In the genomic region with DNA sequence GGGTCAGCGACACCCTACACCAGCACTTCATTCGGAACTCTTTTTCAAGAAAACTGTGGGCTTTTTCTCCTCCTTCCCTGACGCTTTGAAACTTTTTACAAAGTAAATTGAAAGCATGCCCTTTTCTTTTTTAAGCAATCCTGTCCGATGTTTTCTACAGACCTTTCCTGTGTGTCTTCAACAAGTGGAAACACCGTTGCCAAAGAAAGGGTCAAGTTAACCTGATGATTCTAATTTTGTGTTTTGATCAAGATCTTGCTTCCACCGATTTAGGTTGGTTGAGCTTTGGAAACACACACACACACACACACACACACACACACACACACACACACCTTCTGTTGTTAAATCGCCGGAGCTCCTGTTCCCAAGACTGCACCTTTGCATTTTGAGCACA, we compare ENCODE assay signal across 11 mouse cellular contexts. TPM values are rescaled to one million over a fixed set of nuclear protein-coding genes. Genes with fewer than 3 reads are reported as not detected.
DNase-seq lines count a peak whose midpoint lies in the region; ATAC-seq and TF ChIP-seq lines count a peak whose summit lies in the region.
"Had no signal": no experiment of that assay in that cellular context is flagged by ENCODE, and none has a peak within 500 bp of the region (broad histone marks: within the 10 kb centered on the region; RNA-seq: fewer than 3 reads in every experiment).

No protein-coding gene starts in this region.

- H3K27ac ChIP-seq in kidney, embryonic 14.5 days (ENCODE audit: low read depth, low read length), result no peak overlapping the region
- no peak overlapping the region; the same call in 1 of the 2 replicates for H3K27ac ChIP-seq in embryonic facial prominence, embryonic 15.5 days (replicated peaks)
- H3K27ac ChIP-seq in hindbrain, postnatal 0 days, result 0 out of 2 replicates have a peak overlapping the region, but pooled peaks have one; percentile 54
- H3K27ac ChIP-seq in midbrain, embryonic 15.5 days, result no peak overlapping the region

- ATAC-seq in kidney, embryonic 14.5 days (ENCODE audit: low FRiP score, low TSS enrichment), result no peak
- ATAC-seq in embryonic facial prominence, embryonic 15.5 days (ENCODE audit: insufficient number of reproducible peaks, low FRiP score, low TSS enrichment, low read depth), result no peak
- ATAC-seq in hindbrain, postnatal 0 days, result no peak
- no peak for ATAC-seq in midbrain, embryonic 15.5 days (replicated peaks)

- 10% methylated on average over 8 of the region's 8 CpGs for WGBS in kidney, embryonic 14.5 days
- 8% methylated on average over 8 of the region's 8 CpGs for WGBS in embryonic facial prominence, embryonic 15.5 days
- WGBS in hindbrain, postnatal 0 days, result 20% methylated on average over 8 of the region's 8 CpGs
- WGBS in midbrain, embryonic 15.5 days, result 7% methylated on average over 8 of the region's 8 CpGs

- H3K36me3 ChIP-seq in kidney, embryonic 14.5 days (ENCODE audit: control insufficient read depth, insufficient read depth, low read length), result no peaks in the 10 kb centered on the region
- no peaks in the 10 kb centered on the region for H3K36me3 ChIP-seq in embryonic facial prominence, embryonic 15.5 days
- no peaks in the 10 kb centered on the region for H3K36me3 ChIP-seq in hindbrain, postnatal 0 days (ENCODE audit: insufficient read depth, low read length)
- H3K36me3 ChIP-seq in midbrain, embryonic 15.5 days (replicated peaks), result no peaks in the 10 kb centered on the region
- H3K36me3 ChIP-seq: G1E had no signal

- intact Hi-C loops in left cerebral cortex, postnatal 10 days (cut with DNase I), result no loop called here

- no peaks in the 10 kb centered on the region for H3K9me3 ChIP-seq in kidney, embryonic 14.5 days (ENCODE audit: control insufficient read depth, low read length)
- H3K9me3 ChIP-seq in embryonic facial prominence, embryonic 15.5 days (replicated peaks), result no peaks in the 10 kb centered on the region
- H3K9me3 ChIP-seq in hindbrain, postnatal 0 days (ENCODE audit: low read length), result no peaks in the 10 kb centered on the region
- no peaks in the 10 kb centered on the region for H3K9me3 ChIP-seq in midbrain, embryonic 15.5 days

- peak overlapping the region; percentile 91 for H3K4me2 ChIP-seq in kidney, embryonic 14.5 days (replicated peaks; ENCODE audit: low read depth, low read length)
- H3K4me2 ChIP-seq in embryonic facial prominence, embryonic 15.5 days (replicated peaks), result peak overlapping the region; percentile 96
- peak overlapping the region; percentile 94 for H3K4me2 ChIP-seq in hindbrain, postnatal 0 days (ENCODE audit: low read depth, low read length)
- peak overlapping the region; percentile 97 for H3K4me2 ChIP-seq in midbrain, embryonic 15.5 days

- peaks cover 62% of the 10 kb centered on the region for H3K27me3 ChIP-seq in kidney, embryonic 14.5 days (ENCODE audit: control insufficient read depth, insufficient read depth, low read length)
- H3K27me3 ChIP-seq in embryonic facial prominence, embryonic 15.5 days, result peaks cover 65% of the 10 kb centered on the region
- peaks cover 16% of the 10 kb centered on the region; the same call in 1 of the 2 replicates for H3K27me3 ChIP-seq in hindbrain, postnatal 0 days (ENCODE audit: insufficient read depth, low read length)
- peaks cover 27% of the 10 kb centered on the region for H3K27me3 ChIP-seq in midbrain, embryonic 15.5 days (replicated peaks)

- DNase-seq in kidney, adult 8-10 months, result no peak
- DNase-seq in hindbrain, postnatal 0 days (ENCODE audit: low spot score), result no peak
- no peak for DNase-seq in adrenal gland, adult (ENCODE audit: inconsistent age in 2 of 2, low spot score in 1 of 2)
- DNase-seq in left cerebral cortex, postnatal 10 days (ENCODE audit: extremely low spot score in 1 of 2, low spot score in 2 of 2), result no peak
- no peak for DNase-seq in spleen, postnatal 14 days (ENCODE audit: low spot score in 2 of 2)

- H3K4me3 ChIP-seq in kidney, embryonic 14.5 days (ENCODE audit: low read length), result peak overlapping the region; percentile 65
- peak overlapping the region; percentile 57 for H3K4me3 ChIP-seq in embryonic facial prominence, embryonic 15.5 days (replicated peaks)
- peak overlapping the region; percentile 58 for H3K4me3 ChIP-seq in hindbrain, postnatal 0 days (ENCODE audit: low read length)
- peak overlapping the region; percentile 58 for H3K4me3 ChIP-seq in midbrain, embryonic 15.5 days

- no peak overlapping the region for H3K9ac ChIP-seq in kidney, embryonic 14.5 days (ENCODE audit: low read depth, low read length)
- H3K9ac ChIP-seq in embryonic facial prominence, embryonic 15.5 days, result no peak overlapping the region
- H3K9ac ChIP-seq in hindbrain, postnatal 0 days (replicated peaks; ENCODE audit: low read length), result peak overlapping the region; percentile 54; the same call in 1 of the 2 replicates
- peak overlapping the region; percentile 49 for H3K9ac ChIP-seq in midbrain, embryonic 15.5 days

- H3K4me1 ChIP-seq in kidney, embryonic 14.5 days (ENCODE audit: control insufficient read depth, insufficient read depth, low read length), result no peaks in the 10 kb centered on the region; the same call in 1 of the 2 replicates
- peaks cover 38% of the 10 kb centered on the region for H3K4me1 ChIP-seq in embryonic facial prominence, embryonic 15.5 days
- peaks cover 5% of the 10 kb centered on the region; the same call in 1 of the 2 replicates for H3K4me1 ChIP-seq in hindbrain, postnatal 0 days (ENCODE audit: insufficient read depth, low read length)
- H3K4me1 ChIP-seq in midbrain, embryonic 15.5 days, result peaks cover 23% of the 10 kb centered on the region

- TF ChIP-seq CTCF in hindbrain, postnatal 0 days (IDR thresholded peaks at IDR 0.05; ENCODE audit: low read depth), result no peak

RNA-seq across cellular contexts. Expression of a gene that starts 0.6 kb away (rescaled TPM):
- 0.79 and 0.88 TPM in 2 replicates for polyA plus RNA-seq in kidney, embryonic 14.5 days (2014; fragmentation: Nextera tagmentation; extraction: Ambion mirVana)
- polyA plus RNA-seq in embryonic facial prominence, embryonic 15.5 days (2015; fragmentation: Nextera tagmentation; extraction: Ambion mirVana), result 32.1 and 37.0 TPM in 2 replicates
- total RNA-seq in hindbrain, postnatal 0 days (2014; rRNA removed), result 31.0 and 32.9 TPM in 2 replicates
- 27.3 and 30.3 TPM in 2 replicates for polyA plus RNA-seq in hindbrain, postnatal 0 days (2015; fragmentation: Nextera tagmentation; extraction: Ambion mirVana)
- polyA plus RNA-seq in midbrain, embryonic 15.5 days (2015; fragmentation: Nextera tagmentation; extraction: Ambion mirVana), result 4.3 and 5.2 TPM in 2 replicates
- total RNA-seq in left cerebral cortex, postnatal 10 days (2021), result 1 to 10 TPM; 7.1 to 7.5 TPM
- total RNA-seq: neutrophil, adult 5-6 weeks had no signal
- polyA plus RNA-seq: G1E had no signal

RNA-seq across cellular contexts. Expression of a gene that starts 18.1 kb away (rescaled TPM):
- not detected in 2 replicates for polyA plus RNA-seq in kidney, embryonic 14.5 days (2014; fragmentation: Nextera tagmentation; extraction: Ambion mirVana)
- not detected in 2 replicates for polyA plus RNA-seq in embryonic facial prominence, embryonic 15.5 days (2015; fragmentation: Nextera tagmentation; extraction: Ambion mirVana)
- 0.37 and 0.40 TPM in 2 replicates for total RNA-seq in hindbrain, postnatal 0 days (2014; rRNA removed)
- polyA plus RNA-seq in hindbrain, postnatal 0 days (2015; fragmentation: Nextera tagmentation; extraction: Ambion mirVana), result 0.06 TPM in 1 of 2 replicates, not detected in the other
- not detected in 2 replicates for polyA plus RNA-seq in midbrain, embryonic 15.5 days (2015; fragmentation: Nextera tagmentation; extraction: Ambion mirVana)
- total RNA-seq in left cerebral cortex, postnatal 10 days (2021), result not detected
- total RNA-seq: left cerebral cortex, adult 18-20 months; neutrophil, adult 5-6 weeks had no signal
- polyA plus RNA-seq: G1E had no signal

RNA-seq across cellular contexts. Expression of a gene that starts 31.0 kb away (rescaled TPM):
- not detected in 2 replicates for polyA plus RNA-seq in kidney, embryonic 14.5 days (2014; fragmentation: Nextera tagmentation; extraction: Ambion mirVana)
- 0.04 TPM in 1 of 2 replicates, not detected in the other for polyA plus RNA-seq in embryonic facial prominence, embryonic 15.5 days (2015; fragmentation: Nextera tagmentation; extraction: Ambion mirVana)
- 1.2 and 1.4 TPM in 2 replicates for total RNA-seq in hindbrain, postnatal 0 days (2014; rRNA removed)
- polyA plus RNA-seq in hindbrain, postnatal 0 days (2015; fragmentation: Nextera tagmentation; extraction: Ambion mirVana), result 0.58 and 0.71 TPM in 2 replicates
- polyA plus RNA-seq in midbrain, embryonic 15.5 days (2015; fragmentation: Nextera tagmentation; extraction: Ambion mirVana), result 0.10 and 0.17 TPM in 2 replicates
- under 1 TPM in 1 of 2 experiments, not detected in 1; 0.06 TPM for total RNA-seq in left cerebral cortex, postnatal 10 days (2021)
- total RNA-seq: left cerebral cortex, adult 18-20 months; neutrophil, adult 5-6 weeks had no signal
- polyA plus RNA-seq: G1E had no signal

RNA-seq across cellular contexts. Expression of a gene that starts 55.8 kb away (rescaled TPM):
- not detected in 2 replicates for polyA plus RNA-seq in kidney, embryonic 14.5 days (2014; fragmentation: Nextera tagmentation; extraction: Ambion mirVana)
- 0.32 and 0.33 TPM in 2 replicates for polyA plus RNA-seq in embryonic facial prominence, embryonic 15.5 days (2015; fragmentation: Nextera tagmentation; extraction: Ambion mirVana)
- 6.5 and 7.7 TPM in 2 replicates for total RNA-seq in hindbrain, postnatal 0 days (2014; rRNA removed)
- 1.9 TPM in 2 replicates for polyA plus RNA-seq in hindbrain, postnatal 0 days (2015; fragmentation: Nextera tagmentation; extraction: Ambion mirVana)
- 1.3 and 1.5 TPM in 2 replicates for polyA plus RNA-seq in midbrain, embryonic 15.5 days (2015; fragmentation: Nextera tagmentation; extraction: Ambion mirVana)
- 1 to 10 TPM; 3.4 to 5.0 TPM for total RNA-seq in left cerebral cortex, postnatal 10 days (2021)
- total RNA-seq: neutrophil, adult 5-6 weeks had no signal
- polyA plus RNA-seq: G1E had no signal

Comparison
In these comparisons a context has a peak if more than half of its experiments do, and no peak if none do; other contexts are left out.
1. H3K9ac ChIP-seq: peak in hindbrain, postnatal 0 days (single experiment) and midbrain, embryonic 15.5 days (single experiment); none in kidney, embryonic 14.5 days (single experiment) and embryonic facial prominence, embryonic 15.5 days (single experiment).
2. Peak in every context shown above with its lines, with median percentiles within 50 percentile points of each other: H3K4me2 ChIP-seq and H3K4me3 ChIP-seq.